Mouse (Mus musculus) heart, postnatal 0 days (tissue): ENCODE data around the gene Ptpn3. TPM values are rescaled to one million over a fixed set of nuclear protein-coding genes. Genes with fewer than 3 reads are reported as not detected.

ENCODE experiments used
- ATAC-seq: fragments of 200-750 bp; cut with Nextera tagmentation; 2 replicates; pipeline ENCODE4 v1.8.0; 2017; ENCODE audit warnings: low read depth, moderate number of reproducible peaks, moderate library complexity; ENCODE audit not compliant: insufficient read depth
- DNase-seq: peaks from one replicate; pipeline ENCODE4 v3.0.0-alpha.2; 2016; ENCODE audit warnings: low spot score
- H3K27ac ChIP-seq: fragments of 300-500 bp; sonication (generic); 2 replicates; pipeline ENCODE4 v1.5.1; 2014; ENCODE audit warnings: low read depth, mild to moderate bottlenecking
- H3K27me3 ChIP-seq: fragments of 300-500 bp; sonication (generic); 2 replicates; pipeline ENCODE4 v1.6.1; 2014; ENCODE audit warnings: low read length, mixed read lengths; ENCODE audit not compliant: control insufficient read depth, insufficient read depth
- H3K36me3 ChIP-seq: fragments of 300-500 bp; sonication (generic); replicated peaks from 2 replicates; pipeline ENCODE4 v1.6.1; 2014; ENCODE audit warnings: low read length, mixed read lengths; ENCODE audit not compliant: control insufficient read depth, insufficient read depth
- H3K4me1 ChIP-seq: fragments of 300-500 bp; sonication (generic); 2 replicates; pipeline ENCODE4 v1.6.1; 2014; ENCODE audit warnings: antibody characterized with exemption; ENCODE audit not compliant: control insufficient read depth, insufficient read depth
- H3K4me2 ChIP-seq: fragments of 300-500 bp; sonication (generic); 2 replicates; pipeline ENCODE4 v1.6.1; 2014; ENCODE audit warnings: low read depth, mild to moderate bottlenecking, low read length, moderate library complexity
- H3K4me3 ChIP-seq: fragments of 300-500 bp; sonication (generic); 2 replicates; pipeline ENCODE4 v1.5.1; 2014; ENCODE audit warnings: low read depth, low read length
- H3K9ac ChIP-seq: fragments of 300-500 bp; sonication (generic); replicated peaks from 2 replicates; pipeline ENCODE4 v1.6.1; 2014; ENCODE audit warnings: low read depth, low read length, mixed read lengths
- H3K9me3 ChIP-seq: fragments of 300-500 bp; sonication (generic); replicated peaks from 2 replicates; pipeline ENCODE4 v1.6.1; 2016; ENCODE audit warnings: low read length; ENCODE audit not compliant: control insufficient read depth
- CTCF ChIP-seq: IDR thresholded peaks from 2 replicates; pipeline ENCODE4 v1.5.1; 2016; ENCODE audit warnings: antibody characterized with exemption, control low read depth, low read depth
- EP300 ChIP-seq: IDR thresholded peaks from 2 replicates; pipeline ENCODE4 v1.6.1; 2016; ENCODE audit warnings: antibody characterized with exemption, low read depth
- WGBS: fragments of 180-500 bp; shearing (Covaris S2); extraction: QIAGEN DNeasy Blood & Tissue Kit; methylation state at CpG from one replicate; pipeline ENCODE4 v1.1.7; 2014; 5-methylcytosine and 5-hydroxymethylcytosine counted together
- polyA plus RNA-seq: library from polyadenylated mRNA; unstranded; fragments of >200 nt; fragmentation: Nextera tagmentation; extraction: Ambion mirVana; gene quantifications from 2 replicates; pipeline ENCODE4 v1.2.1, GENCODE M21; 2015
- total RNA-seq: library from RNA; depleted of rRNA; stranded (reverse); fragments of >200 nt; gene quantifications from 2 replicates; pipeline ENCODE4 v1.2.3, GENCODE M21; 2014; ENCODE audit warnings: low replicate concordance

Gene Ptpn3
- total and polyA plus RNA-seq, 2 experiments from 2014 or later: 2.3 to 3.4 TPM

DNA sequence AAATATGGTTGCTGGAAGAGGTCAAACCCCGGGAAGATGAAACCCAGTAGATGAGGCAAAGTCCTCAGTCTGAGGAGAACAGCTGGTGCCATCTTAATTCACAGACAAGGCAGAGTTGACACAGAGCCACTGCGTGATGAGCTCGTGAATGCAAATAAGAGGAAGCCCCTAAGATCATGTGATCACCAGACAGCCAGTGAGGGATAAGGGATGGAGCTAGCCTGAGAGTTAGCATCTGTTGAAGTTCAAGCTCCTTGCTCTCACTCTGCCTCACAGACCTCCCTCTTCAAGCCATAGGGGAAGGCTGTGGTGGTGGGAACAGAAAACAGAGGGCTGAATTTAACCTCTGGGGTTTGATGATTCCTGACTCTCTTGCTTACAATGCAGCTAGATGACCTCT, 136.0 kb downstream of the Ptpn3 start:
- H3K27me3 ChIP-seq: no peaks in the 10 kb centered on the region
- ATAC-seq: no peak
- H3K4me2 ChIP-seq: no peak overlapping the region
- H3K36me3 ChIP-seq: no peaks in the 10 kb centered on the region
- no peak overlapping the region for H3K4me3 ChIP-seq
- no peak overlapping the region for H3K27ac ChIP-seq
- 59% methylated on average over 3 of the region's 3 CpGs for WGBS
- no peaks in the 10 kb centered on the region for H3K4me1 ChIP-seq
- no peaks in the 10 kb centered on the region for H3K9me3 ChIP-seq
- TF ChIP-seq CTCF (no peak), EP300 (no peak)
- no peak for DNase-seq
- H3K9ac ChIP-seq: no peak overlapping the region

DNA sequence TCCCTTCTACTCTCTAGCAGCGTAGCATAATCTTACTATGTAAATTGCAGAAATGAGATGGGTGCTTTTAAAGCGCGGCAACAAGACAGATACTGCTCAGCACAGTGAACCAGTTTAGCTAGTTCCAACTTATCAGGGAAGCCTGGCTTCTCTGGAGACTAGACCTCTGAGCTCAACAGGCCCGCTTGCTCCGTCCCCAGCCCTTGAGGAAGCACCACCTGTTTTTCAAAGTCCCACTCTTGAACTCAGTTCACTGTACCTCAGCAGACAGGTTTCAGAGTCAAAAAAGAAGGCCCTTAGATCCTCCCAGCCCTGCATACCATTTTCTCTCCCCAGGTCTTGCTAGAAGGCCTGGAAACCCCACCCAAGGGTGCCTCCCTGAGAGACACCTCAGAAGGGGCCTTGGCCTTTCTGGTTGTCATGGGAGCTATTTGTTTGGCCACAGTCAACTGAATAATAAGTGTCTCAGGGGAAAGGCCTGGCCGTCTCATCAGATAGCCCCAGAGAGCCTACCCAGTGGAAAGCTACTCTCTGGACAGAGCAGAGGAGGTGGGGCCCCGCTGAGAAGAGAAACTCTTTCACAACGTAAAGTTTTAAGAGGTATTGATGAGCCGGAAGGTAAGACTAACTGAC, 136.9 kb downstream of the Ptpn3 start:
- TF ChIP-seq CTCF (no peak), EP300 (no peak)
- WGBS: 84% methylated on average over 9 of the region's 9 CpGs
- H3K4me2 ChIP-seq: no peak overlapping the region
- DNase-seq (no peak), ATAC-seq (no peak)
- H3K4me3 ChIP-seq: no peak overlapping the region
- H3K36me3 ChIP-seq: no peaks in the 10 kb centered on the region
- no peaks in the 10 kb centered on the region for H3K4me1 ChIP-seq
- no peaks in the 10 kb centered on the region for H3K27me3 ChIP-seq
- no peak overlapping the region for H3K9ac ChIP-seq
- H3K27ac ChIP-seq: no peak overlapping the region
- H3K9me3 ChIP-seq: no peaks in the 10 kb centered on the region

DNA sequence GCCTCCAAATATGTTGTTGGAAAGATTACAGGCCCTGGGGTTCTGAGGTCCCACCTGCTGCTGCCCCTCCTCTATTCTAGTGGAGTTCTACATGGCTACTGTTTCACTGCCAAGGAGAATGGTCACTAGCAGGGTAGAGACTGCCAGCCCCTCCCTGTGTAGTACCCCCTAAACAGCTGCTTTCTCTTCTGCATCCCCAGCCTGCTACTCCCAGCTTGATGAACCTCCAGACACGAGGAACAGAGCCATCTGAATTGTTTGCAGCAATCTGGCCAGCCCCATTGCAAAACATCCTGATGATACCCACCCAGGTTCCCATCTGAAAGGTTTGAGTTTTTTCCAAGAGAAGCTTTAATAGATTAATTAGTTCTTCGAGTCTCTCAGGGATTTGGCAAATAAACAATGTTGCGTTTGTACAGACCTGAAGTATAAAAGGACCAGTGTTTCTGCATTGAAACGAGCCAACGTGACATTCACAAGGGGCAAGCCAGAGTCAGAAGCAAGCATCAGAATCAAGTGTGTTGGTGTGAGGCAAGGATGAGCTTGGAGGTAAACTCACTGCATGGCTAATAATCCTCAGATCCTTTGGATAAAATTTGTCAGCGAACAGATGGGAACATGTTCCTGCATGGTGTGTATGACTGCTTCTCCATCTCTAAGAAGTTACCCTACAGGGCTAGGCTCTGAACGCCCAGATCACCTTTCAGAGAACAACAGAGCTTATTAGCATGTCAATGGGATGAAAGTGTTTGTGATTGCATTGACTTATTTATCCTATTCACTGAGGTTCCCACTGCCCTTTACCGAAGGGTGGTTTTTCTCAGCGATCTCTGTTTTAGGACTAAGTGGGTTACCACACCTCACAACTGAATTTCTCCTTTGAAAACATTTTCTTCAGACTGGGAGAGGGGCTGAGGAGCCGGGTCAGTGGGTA, 138.6 kb downstream of the Ptpn3 start:
- ATAC-seq (no peak), DNase-seq (no peak)
- no peaks in the 10 kb centered on the region for H3K27me3 ChIP-seq
- 62% methylated on average over 10 of the region's 10 CpGs for WGBS
- no peaks in the 10 kb centered on the region for H3K36me3 ChIP-seq
- no peaks in the 10 kb centered on the region for H3K4me1 ChIP-seq
- H3K9ac ChIP-seq: no peak overlapping the region
- no peak for TF ChIP-seq EP300
- no peak for TF ChIP-seq CTCF
- H3K4me2 ChIP-seq: no peak overlapping the region
- H3K4me3 ChIP-seq: no peak overlapping the region
- no peak overlapping the region for H3K27ac ChIP-seq
- no peaks in the 10 kb centered on the region for H3K9me3 ChIP-seq

DNA sequence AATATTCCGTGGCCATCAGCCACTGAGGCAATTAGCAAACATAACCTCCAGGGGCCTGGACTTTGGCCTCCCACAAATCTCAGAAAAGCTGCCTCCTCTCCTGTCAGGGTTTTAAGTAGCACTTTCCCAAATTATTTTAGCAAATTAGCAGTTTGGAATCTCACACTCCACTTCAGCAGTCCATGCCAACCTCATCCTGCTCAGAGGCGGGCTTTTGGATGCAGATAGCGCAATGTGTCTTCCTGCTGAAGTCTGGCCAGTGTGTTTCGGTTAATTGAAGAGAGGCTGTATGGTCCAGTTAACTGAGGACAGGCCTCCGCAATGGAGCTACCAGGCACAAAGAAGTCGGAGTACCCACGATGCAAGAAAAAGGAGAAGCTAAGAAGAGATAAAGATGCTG, 141.1 kb downstream of the Ptpn3 start:
- no peak for ATAC-seq
- 81% methylated on average over 7 of the region's 7 CpGs for whole genome bisulfite sequencing
- H3K36me3 ChIP-seq: no peaks in the 10 kb centered on the region

DNA sequence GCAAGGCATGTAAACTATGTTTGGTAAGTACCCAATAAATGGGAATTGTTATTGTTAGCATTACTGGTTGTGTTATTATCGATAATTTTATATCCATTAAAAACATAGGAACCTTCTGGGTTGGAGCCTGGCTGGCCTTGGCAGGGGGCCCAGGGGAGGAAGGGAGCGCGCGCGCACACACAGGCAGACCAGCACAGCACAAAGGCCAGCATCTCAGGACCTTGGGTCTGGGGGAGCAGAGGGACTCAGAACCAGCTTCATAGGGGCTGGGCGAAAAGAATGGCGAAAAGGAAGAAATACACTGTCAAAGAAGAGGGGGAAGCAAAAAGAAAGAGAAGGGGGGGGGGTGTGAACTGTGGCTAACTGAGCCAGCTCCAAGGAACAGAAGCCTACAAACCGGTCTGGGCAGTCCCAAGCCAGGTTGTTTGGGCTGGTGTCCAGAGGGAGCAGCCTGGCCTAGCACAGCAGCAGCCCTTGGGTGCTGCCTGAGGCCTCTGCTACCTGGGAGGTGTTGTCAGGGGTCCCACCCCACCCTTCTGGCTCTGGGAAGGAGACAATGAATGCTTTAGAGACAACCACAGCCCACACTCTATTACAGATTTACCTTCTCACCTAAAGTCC, 145.0 kb downstream of the Ptpn3 start:
- TF ChIP-seq EP300 (no peak), CTCF (no peak)
- no peaks in the 10 kb centered on the region for H3K9me3 ChIP-seq
- no peak for ATAC-seq

More for the DNA sequence above, 141.1 kb downstream of the Ptpn3 start:
- no peak overlapping the region for H3K4me2 ChIP-seq
- H3K4me3 ChIP-seq: no peak overlapping the region
- H3K27ac ChIP-seq: no peak overlapping the region
- DNase-seq: no peak
- TF ChIP-seq CTCF (no peak), EP300 (no peak)
- H3K9ac ChIP-seq: no peak overlapping the region
- 0 out of 2 replicates have a peak, but pooled peaks cover 3% of the 10 kb centered on the region for H3K4me1 ChIP-seq
- no peaks in the 10 kb centered on the region for H3K27me3 ChIP-seq
- no peaks in the 10 kb centered on the region for H3K9me3 ChIP-seq

More for the DNA sequence above, 145.0 kb downstream of the Ptpn3 start:
- H3K4me3 ChIP-seq: no peak overlapping the region
- no peaks in the 10 kb centered on the region for H3K36me3 ChIP-seq
- no peak for DNase-seq
- no peak overlapping the region for H3K4me2 ChIP-seq
- H3K27me3 ChIP-seq: no peaks in the 10 kb centered on the region
- no peak overlapping the region for H3K9ac ChIP-seq
- no peak overlapping the region for H3K27ac ChIP-seq
- 83% methylated on average over 8 of the region's 8 CpGs for WGBS
- peaks cover 10% of the 10 kb centered on the region; the same call in 1 of the 2 replicates for H3K4me1 ChIP-seq
